In the genomic region with DNA sequence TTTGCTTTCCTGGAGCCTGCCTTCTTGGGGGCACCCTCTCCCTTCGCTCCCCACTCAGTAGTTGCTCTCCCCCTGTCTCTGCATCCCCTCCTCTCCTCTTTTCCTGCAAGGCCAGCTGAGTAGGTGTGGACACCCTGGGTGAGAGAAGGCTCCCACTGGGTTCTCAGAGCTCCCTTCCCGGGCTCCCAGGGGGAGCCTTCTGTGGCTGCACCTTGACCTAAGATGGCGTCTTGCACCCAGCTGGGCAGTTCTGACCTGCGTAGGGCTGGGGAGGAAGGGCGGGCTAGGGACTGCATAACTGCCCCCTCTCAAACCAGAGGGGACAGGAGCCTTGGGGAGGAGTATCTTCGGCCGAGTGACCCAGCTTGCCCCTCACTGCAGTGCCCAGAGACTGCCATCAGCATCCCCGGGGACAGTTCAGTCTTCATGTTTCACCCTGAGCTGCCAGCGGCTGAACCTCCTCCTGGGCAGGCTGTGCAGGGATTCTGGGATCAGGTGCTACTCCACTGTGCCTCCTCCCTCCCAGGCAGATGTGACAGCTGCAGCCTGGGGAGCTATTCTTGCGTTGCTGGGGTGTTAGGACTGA, we compare ENCODE assay signal across 7 mouse cellular contexts. TPM values are rescaled to one million over a fixed set of nuclear protein-coding genes. Genes with fewer than 3 reads are reported as not detected.
DNase-seq lines count a peak whose midpoint lies in the region; ATAC-seq and TF ChIP-seq lines count a peak whose summit lies in the region.

No protein-coding gene starts in this region.

- no peak for TF ChIP-seq POLR2A in embryonic fibroblast, embryonic 13.5 days (IDR thresholded peaks at IDR 0.05; ENCODE audit: low read depth, low read length)

- WGBS in hindbrain, postnatal 0 days = 4% methylated on average over 10 of the region's 10 CpGs
- 22% methylated on average over 10 of the region's 10 CpGs for WGBS in liver, embryonic 16.5 days (ENCODE audit: insufficient replicate concordance)

- no peak overlapping the region for H3K27ac ChIP-seq in embryonic fibroblast, embryonic 13.5 days (ENCODE audit: insufficient read depth, low read length)
- H3K27ac ChIP-seq in hindbrain, postnatal 0 days = peak overlapping the region; percentile 93
- no peak overlapping the region; the same call in none of the 2 replicates for H3K27ac ChIP-seq in liver, embryonic 16.5 days (ENCODE audit: low read length)

- no peaks in the 10 kb centered on the region for H3K27me3 ChIP-seq in hindbrain, postnatal 0 days (ENCODE audit: insufficient read depth, low read length)
- H3K27me3 ChIP-seq in liver, embryonic 16.5 days (ENCODE audit: control insufficient read depth, insufficient read depth, low read depth, low read length) = peaks cover 45% of the 10 kb centered on the region

- peak; percentile 18 for ATAC-seq in hindbrain, postnatal 0 days
- ATAC-seq in liver, embryonic 16.5 days (ENCODE audit: low read depth) = no peak

- TF ChIP-seq CTCF in embryonic fibroblast, embryonic 13.5 days (IDR thresholded peaks at IDR 0.05; ENCODE audit: borderline replicate concordance, insufficient read depth, low read length) = no peak
- no peak for TF ChIP-seq CTCF in hindbrain, postnatal 0 days (IDR thresholded peaks at IDR 0.05; ENCODE audit: low read depth)

- no peaks in the 10 kb centered on the region for H3K9me3 ChIP-seq in hindbrain, postnatal 0 days (ENCODE audit: low read length)
- H3K9me3 ChIP-seq in liver, embryonic 16.5 days (replicated peaks; ENCODE audit: control insufficient read depth, low read length) = no peaks in the 10 kb centered on the region

- peak; percentile 27 for DNase-seq in 3134 (ENCODE audit: extremely low read depth, insufficient read length, low spot score)
- peak; percentile 23 for DNase-seq in 3T3-L1 (ENCODE audit: low read depth, low spot score)
- DNase-seq in hindbrain, postnatal 0 days (ENCODE audit: low spot score) = no peak
- peak; percentile 64 for DNase-seq in testis, postnatal 10 days (ENCODE audit: low spot score)
- DNase-seq in layer of hippocampus, postnatal 36 days = no peak

- no peaks in the 10 kb centered on the region for H3K36me3 ChIP-seq in hindbrain, postnatal 0 days (ENCODE audit: insufficient read depth, low read length)
- no peaks in the 10 kb centered on the region for H3K36me3 ChIP-seq in liver, embryonic 16.5 days (ENCODE audit: control insufficient read depth, insufficient read depth)

- H3K4me2 ChIP-seq in hindbrain, postnatal 0 days (ENCODE audit: low read depth, low read length) = peak overlapping the region; percentile 80
- peak overlapping the region; percentile 68 for H3K4me2 ChIP-seq in liver, embryonic 16.5 days (ENCODE audit: low read depth, low read length)

- no peaks in the 10 kb centered on the region for H3K4me1 ChIP-seq in embryonic fibroblast, embryonic 13.5 days (ENCODE audit: control insufficient read depth, insufficient read depth, low read length)
- H3K4me1 ChIP-seq in hindbrain, postnatal 0 days (ENCODE audit: insufficient read depth, low read length) = peaks cover 36% of the 10 kb centered on the region
- peaks cover 23% of the 10 kb centered on the region for H3K4me1 ChIP-seq in liver, embryonic 16.5 days (ENCODE audit: control insufficient read depth, low read depth, low read length)

- H3K4me3 ChIP-seq in embryonic fibroblast, embryonic 13.5 days (ENCODE audit: insufficient read depth, low read length) = peak overlapping the region; percentile 57
- peak overlapping the region; percentile 86 for H3K4me3 ChIP-seq in hindbrain, postnatal 0 days (ENCODE audit: low read length)
- H3K4me3 ChIP-seq in liver, embryonic 16.5 days (ENCODE audit: low read depth, low read length) = peak overlapping the region; percentile 71

- peak overlapping the region; percentile 82 for H3K9ac ChIP-seq in hindbrain, postnatal 0 days (replicated peaks; ENCODE audit: low read length)
- H3K9ac ChIP-seq in liver, embryonic 16.5 days (ENCODE audit: low read depth, low read length) = no peak overlapping the region; the same call in 1 of the 2 replicates

RNA-seq across cellular contexts. Expression of a gene that starts 2.7 kb away (rescaled TPM):
- 21.6 and 27.0 TPM in 2 replicates for polyA plus RNA-seq in embryonic fibroblast, embryonic 13.5 days (2011; ENCODE audit: insufficient read length, low read depth, missing spikeins)
- total RNA-seq in hindbrain, postnatal 0 days (2014; rRNA removed) = 81.8 and 90.3 TPM in 2 replicates
- 133 and 134 TPM in 2 replicates for polyA plus RNA-seq in hindbrain, postnatal 0 days (2015; fragmentation: Nextera tagmentation; extraction: Ambion mirVana)
- 16.8 and 18.2 TPM in 2 replicates for polyA plus RNA-seq in liver, embryonic 16.5 days (2015; fragmentation: Nextera tagmentation; extraction: Ambion mirVana)
- 10 to 100 TPM; 75.4 to 79.8 TPM for total RNA-seq in layer of hippocampus, postnatal 36 days (2021)

Comparison
In these comparisons a context has a peak if more than half of its experiments do, and no peak if none do; other contexts are left out.
1. DNase-seq: peak in 3134 (single experiment), 3T3-L1 (single experiment) and testis, postnatal 10 days (single experiment); none in hindbrain, postnatal 0 days (single experiment) and layer of hippocampus, postnatal 36 days (0 of 2).
2. Peak in every context shown above with its lines, with median percentiles within 50 percentile points of each other: H3K4me3 ChIP-seq.